Mouse (Mus musculus): ENCODE measurements around the gene Pde4b.

DNA sequence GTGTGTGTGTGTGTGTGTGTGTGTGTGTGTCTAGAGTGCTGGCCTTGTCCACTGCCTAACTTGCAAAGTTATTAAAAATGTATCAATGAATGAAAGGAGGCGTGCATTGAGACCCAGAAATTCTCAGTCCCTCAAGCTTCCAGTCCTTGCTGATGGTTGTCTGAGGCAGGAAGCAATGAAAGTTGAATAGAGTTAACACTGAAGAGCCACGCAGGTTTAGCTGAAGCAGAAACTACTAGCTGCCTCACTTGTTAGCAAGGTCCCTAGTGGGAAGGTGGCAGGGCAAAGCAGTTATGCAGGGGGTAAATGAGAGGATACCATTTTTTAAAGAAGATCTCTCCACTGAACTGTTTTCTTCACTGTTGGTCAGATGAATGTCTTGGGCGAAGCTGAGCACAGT is 485.2 kb downstream of the Pde4b start:
- no peak for TF ChIP-seq CTCF (IDR thresholded peaks at IDR 0.05; ENCODE audit: extremely low read depth, insufficient read depth, insufficient read length, insufficient replicate concordance)
- peak; percentile 21; the same call in 1 of the 2 replicates for TF ChIP-seq POLR2A (IDR thresholded peaks at IDR 0.05; ENCODE audit: low read depth, low read length)

All from spleen, adult 2 months (tissue).